8 mouse cellular contexts compared by ENCODE assay signal in genomic region chr13:22050591-22051522, GRCm38 (mm10). TPM values are rescaled to one million over a fixed set of nuclear protein-coding genes. Genes with fewer than 3 reads are reported as not detected.
DNase-seq lines count a peak whose midpoint lies in the region; ATAC-seq and TF ChIP-seq lines count a peak whose summit lies in the region.

No protein-coding gene starts in this region.

- H3K27ac ChIP-seq in bone marrow, adult 2 months (ENCODE audit: control insufficient read depth, insufficient read depth, low read depth, low read length, poor library complexity): peak overlapping the region; percentile 31
- H3K27ac ChIP-seq in embryonic facial prominence, embryonic 15.5 days (replicated peaks): peak overlapping the region; percentile 92
- peak overlapping the region; percentile 79 for H3K27ac ChIP-seq in limb, embryonic 14.5 days (replicated peaks; ENCODE audit: low read depth, low read length)
- peak overlapping the region; percentile 92 for H3K27ac ChIP-seq in midbrain, embryonic 16.5 days (ENCODE audit: low read length)
- H3K27ac ChIP-seq in spleen, adult 2 months (ENCODE audit: insufficient read depth, low read length): peak overlapping the region; percentile 69

- no peak for TF ChIP-seq POLR2A in bone marrow, adult 2 months (IDR thresholded peaks at IDR 0.05; ENCODE audit: borderline replicate concordance, control insufficient read depth, low read depth, low read length)
- 0 out of 2 replicates have a peak, but pooled peaks have one; percentile 12 for TF ChIP-seq POLR2A in limb, embryonic 14.5 days (IDR thresholded peaks at IDR 0.05; ENCODE audit: borderline replicate concordance, extremely low read depth, insufficient read depth, insufficient read length)
- no peak for TF ChIP-seq POLR2A in spleen, adult 2 months (IDR thresholded peaks at IDR 0.05; ENCODE audit: low read depth, low read length)

- H3K9me3 ChIP-seq in embryonic facial prominence, embryonic 15.5 days (replicated peaks): no peaks in the 10 kb centered on the region
- H3K9me3 ChIP-seq in limb, embryonic 14.5 days (ENCODE audit: control insufficient read depth, low read length): no peaks in the 10 kb centered on the region
- no peaks in the 10 kb centered on the region for H3K9me3 ChIP-seq in midbrain, embryonic 16.5 days (replicated peaks; ENCODE audit: control insufficient read depth, low read length, poor library complexity, severe bottlenecking)

- H3K4me3 ChIP-seq in bone marrow, adult 2 months (replicated peaks; ENCODE audit: control insufficient read depth, low read depth, low read length): peak overlapping the region; percentile 61
- peak overlapping the region; percentile 57 for H3K4me3 ChIP-seq in embryonic facial prominence, embryonic 15.5 days (replicated peaks)
- H3K4me3 ChIP-seq in limb, embryonic 14.5 days (replicated peaks; ENCODE audit: low read length): peak overlapping the region; percentile 46
- peak overlapping the region; percentile 53 for H3K4me3 ChIP-seq in midbrain, embryonic 16.5 days (ENCODE audit: low read depth, low read length)
- H3K4me3 ChIP-seq in spleen, adult 2 months (ENCODE audit: extremely low read depth, insufficient read depth, insufficient read length): peak overlapping the region; percentile 60

- H3K27me3 ChIP-seq in embryonic facial prominence, embryonic 15.5 days: no peaks in the 10 kb centered on the region
- no peaks in the 10 kb centered on the region for H3K27me3 ChIP-seq in limb, embryonic 14.5 days (ENCODE audit: control insufficient read depth, insufficient read depth, low read length)
- no peaks in the 10 kb centered on the region for H3K27me3 ChIP-seq in midbrain, embryonic 16.5 days (ENCODE audit: control insufficient read depth, insufficient read depth, low read depth, low read length)
- no peaks in the 10 kb centered on the region for H3K27me3 ChIP-seq in spleen, adult 2 months (ENCODE audit: control insufficient read depth, insufficient read depth, low read length)

- peak; percentile 76 for TF ChIP-seq CTCF in bone marrow, adult 2 months (IDR thresholded peaks at IDR 0.05; ENCODE audit: control insufficient read depth, insufficient read depth, low read length)
- peak; percentile 70; the same call in 1 of the 2 replicates for TF ChIP-seq CTCF in spleen, adult 2 months (IDR thresholded peaks at IDR 0.05; ENCODE audit: extremely low read depth, insufficient read depth, insufficient read length, insufficient replicate concordance)

- peaks cover 1% of the 10 kb centered on the region; the same call in 1 of the 2 replicates for H3K4me1 ChIP-seq in bone marrow, adult 2 months (ENCODE audit: control insufficient read depth, insufficient read depth, low read length)
- H3K4me1 ChIP-seq in embryonic facial prominence, embryonic 15.5 days: peaks cover 6% of the 10 kb centered on the region; the same call in 1 of the 2 replicates
- 0 out of 2 replicates have a peak, but pooled peaks cover 3% of the 10 kb centered on the region for H3K4me1 ChIP-seq in limb, embryonic 14.5 days (ENCODE audit: control insufficient read depth, insufficient read depth, low read length)
- H3K4me1 ChIP-seq in midbrain, embryonic 16.5 days (ENCODE audit: control insufficient read depth, insufficient read depth, low read length): no peaks in the 10 kb centered on the region; the same call in 1 of the 2 replicates
- H3K4me1 ChIP-seq in spleen, adult 2 months (ENCODE audit: control insufficient read depth, insufficient read depth, insufficient read length): no peaks in the 10 kb centered on the region; the same call in none of the 2 replicates

- peak; percentile 98 for DNase-seq in A20 (ENCODE audit: low read depth, low spot score)
- DNase-seq in heart, adult 9 months (ENCODE audit: low spot score in 2 of 2): peak; percentile 88
- DNase-seq in kidney, adult 9 months: peak; percentile 84
- DNase-seq in limb, embryonic 14.5 days (ENCODE audit: low spot score): peak; percentile 91
- DNase-seq in spleen, adult 2 months (ENCODE audit: low read depth in 1 of 2, low spot score in 2 of 2): peak; percentile 83 to 93

- H3K36me3 ChIP-seq in embryonic facial prominence, embryonic 15.5 days: no peaks in the 10 kb centered on the region
- H3K36me3 ChIP-seq in limb, embryonic 14.5 days (ENCODE audit: control insufficient read depth, insufficient read depth, low read length): no peaks in the 10 kb centered on the region
- no peaks in the 10 kb centered on the region for H3K36me3 ChIP-seq in midbrain, embryonic 16.5 days (ENCODE audit: control insufficient read depth, insufficient read depth, low read length)
- no peaks in the 10 kb centered on the region for H3K36me3 ChIP-seq in spleen, adult 2 months (ENCODE audit: control insufficient read depth, insufficient read depth, low read length)

- H3K4me2 ChIP-seq in embryonic facial prominence, embryonic 15.5 days (replicated peaks): peak overlapping the region; percentile 67
- peak overlapping the region; percentile 59 for H3K4me2 ChIP-seq in limb, embryonic 14.5 days (replicated peaks; ENCODE audit: low read depth, low read length, severe bottlenecking)
- peak overlapping the region; percentile 68 for H3K4me2 ChIP-seq in midbrain, embryonic 16.5 days (ENCODE audit: low read length)

- ATAC-seq in embryonic facial prominence, embryonic 15.5 days (ENCODE audit: insufficient number of reproducible peaks, low FRiP score, low TSS enrichment, low read depth): peak; percentile 92
- peak; percentile 93 for ATAC-seq in limb, embryonic 14.5 days (ENCODE audit: low FRiP score, low read depth)
- peak; percentile 96 for ATAC-seq in midbrain, embryonic 16.5 days

- peak overlapping the region; percentile 48 for H3K9ac ChIP-seq in embryonic facial prominence, embryonic 15.5 days
- peak overlapping the region; percentile 50 for H3K9ac ChIP-seq in limb, embryonic 14.5 days (ENCODE audit: low read depth, low read length, severe bottlenecking)
- H3K9ac ChIP-seq in midbrain, embryonic 16.5 days (ENCODE audit: low read depth, low read length): peak overlapping the region; percentile 79

- WGBS in bone marrow, adult 2 months: under 1% methylated on average over 52 of the region's 52 CpGs
- under 1% methylated on average over 52 of the region's 52 CpGs for WGBS in embryonic facial prominence, embryonic 15.5 days
- under 1% methylated on average over 52 of the region's 52 CpGs for WGBS in limb, embryonic 14.5 days
- under 1% methylated on average over 52 of the region's 52 CpGs for WGBS in midbrain, embryonic 16.5 days
- WGBS in spleen, adult 2 months: under 1% methylated on average over 50 of the region's 52 CpGs

RNA-seq across cellular contexts. Expression of gene Hist1h2bj, which starts 7.8 kb away (rescaled TPM):
- polyA plus RNA-seq in bone marrow, adult 2 months (2011; ENCODE audit: insufficient read depth, insufficient read length, low replicate concordance, missing spikeins): 40.5 and 87.9 TPM in 2 replicates
- polyA plus RNA-seq in embryonic facial prominence, embryonic 15.5 days (2015; fragmentation: Nextera tagmentation; extraction: Ambion mirVana): 5.7 and 6.9 TPM in 2 replicates
- 20.7 and 26.3 TPM in 2 replicates for polyA plus RNA-seq in limb, embryonic 14.5 days (2012; rRNA removed)
- polyA plus RNA-seq in limb, embryonic 14.5 days (2014; fragmentation: Nextera tagmentation; extraction: Ambion mirVana): 10.3 and 11.1 TPM in 2 replicates
- 1.5 and 2.3 TPM in 2 replicates for polyA plus RNA-seq in midbrain, embryonic 16.5 days (2015; fragmentation: Nextera tagmentation; extraction: Ambion mirVana)
- polyA plus RNA-seq in spleen, adult 2 months (2012; rRNA removed): 15.8 and 21.8 TPM in 2 replicates

RNA-seq across cellular contexts. Expression of gene Hist1h2ag, which starts 8.1 kb away (rescaled TPM):
- 11.7 and 42.0 TPM in 2 replicates for polyA plus RNA-seq in bone marrow, adult 2 months (2011; ENCODE audit: insufficient read depth, insufficient read length, low replicate concordance, missing spikeins)
- polyA plus RNA-seq in embryonic facial prominence, embryonic 15.5 days (2015; fragmentation: Nextera tagmentation; extraction: Ambion mirVana): 33.6 and 33.8 TPM in 2 replicates
- 54.6 and 89.6 TPM in 2 replicates for polyA plus RNA-seq in limb, embryonic 14.5 days (2012; rRNA removed)
- 56.7 and 74.1 TPM in 2 replicates for polyA plus RNA-seq in limb, embryonic 14.5 days (2014; fragmentation: Nextera tagmentation; extraction: Ambion mirVana)
- 1.8 and 8.3 TPM in 2 replicates for polyA plus RNA-seq in midbrain, embryonic 16.5 days (2015; fragmentation: Nextera tagmentation; extraction: Ambion mirVana)
- 10.2 and 14.1 TPM in 2 replicates for polyA plus RNA-seq in spleen, adult 2 months (2012; rRNA removed)

RNA-seq across cellular contexts. Expression of gene Hist1h4i, which starts 9.7 kb away (rescaled TPM):
- 144 and 216 TPM in 2 replicates for polyA plus RNA-seq in bone marrow, adult 2 months (2011; ENCODE audit: insufficient read depth, insufficient read length, low replicate concordance, missing spikeins)
- polyA plus RNA-seq in embryonic facial prominence, embryonic 15.5 days (2015; fragmentation: Nextera tagmentation; extraction: Ambion mirVana): 17.5 and 20.6 TPM in 2 replicates
- polyA plus RNA-seq in limb, embryonic 14.5 days (2012; rRNA removed): 31.0 and 39.5 TPM in 2 replicates
- polyA plus RNA-seq in limb, embryonic 14.5 days (2014; fragmentation: Nextera tagmentation; extraction: Ambion mirVana): 14.0 and 14.7 TPM in 2 replicates
- polyA plus RNA-seq in midbrain, embryonic 16.5 days (2015; fragmentation: Nextera tagmentation; extraction: Ambion mirVana): 4.0 and 4.9 TPM in 2 replicates
- 14.7 and 15.7 TPM in 2 replicates for polyA plus RNA-seq in spleen, adult 2 months (2012; rRNA removed)

RNA-seq across cellular contexts. Expression of gene Hist1h2bk, which starts 15.2 kb away (rescaled TPM):
- polyA plus RNA-seq in bone marrow, adult 2 months (2011; ENCODE audit: insufficient read depth, insufficient read length, low replicate concordance, missing spikeins): 109 and 137 TPM in 2 replicates
- polyA plus RNA-seq in embryonic facial prominence, embryonic 15.5 days (2015; fragmentation: Nextera tagmentation; extraction: Ambion mirVana): 3.1 and 4.0 TPM in 2 replicates
- 24.6 and 30.5 TPM in 2 replicates for polyA plus RNA-seq in limb, embryonic 14.5 days (2012; rRNA removed)
- 6.9 and 7.1 TPM in 2 replicates for polyA plus RNA-seq in limb, embryonic 14.5 days (2014; fragmentation: Nextera tagmentation; extraction: Ambion mirVana)
- polyA plus RNA-seq in midbrain, embryonic 16.5 days (2015; fragmentation: Nextera tagmentation; extraction: Ambion mirVana): 1.3 TPM in 1 of 2 replicates, not detected in the other
- 30.0 and 45.9 TPM in 2 replicates for polyA plus RNA-seq in spleen, adult 2 months (2012; rRNA removed)

RNA-seq across cellular contexts. Expression of gene Hist1h2ah, which starts 15.5 kb away (rescaled TPM):
- polyA plus RNA-seq in bone marrow, adult 2 months (2011; ENCODE audit: insufficient read depth, insufficient read length, low replicate concordance, missing spikeins): 31.8 and 40.4 TPM in 2 replicates
- 2.8 and 17.2 TPM in 2 replicates for polyA plus RNA-seq in embryonic facial prominence, embryonic 15.5 days (2015; fragmentation: Nextera tagmentation; extraction: Ambion mirVana)
- polyA plus RNA-seq in limb, embryonic 14.5 days (2012; rRNA removed): 5.5 and 14.9 TPM in 2 replicates
- 6.5 and 22.1 TPM in 2 replicates for polyA plus RNA-seq in limb, embryonic 14.5 days (2014; fragmentation: Nextera tagmentation; extraction: Ambion mirVana)
- polyA plus RNA-seq in midbrain, embryonic 16.5 days (2015; fragmentation: Nextera tagmentation; extraction: Ambion mirVana): not detected in 2 replicates
- 51.3 and 149 TPM in 2 replicates for polyA plus RNA-seq in spleen, adult 2 months (2012; rRNA removed)

Comparison
In these comparisons a context has a peak if more than half of its experiments do, and no peak if none do; other contexts are left out.
1. Peak in every context shown above with its lines: DNase-seq, ATAC-seq, H3K4me3 ChIP-seq and H3K27ac ChIP-seq.
2. H3K27ac ChIP-seq: peak in every context shown above with its lines; median percentile 92 in embryonic facial prominence, embryonic 15.5 days; 92 in midbrain, embryonic 16.5 days; 79 in limb, embryonic 14.5 days; 69 in spleen, adult 2 months; 31 in bone marrow, adult 2 months.